Mouse (Mus musculus) MEL (cell line): Measurements from ENCODE around the gene Map2k5. TPM values are rescaled to one million over a fixed set of nuclear protein-coding genes. Genes with fewer than 3 reads are reported as not detected.
A peak's percentile ranks its signal among the peaks of the same experiment; 100 is the strongest.

Experiments used
- DNase-seq: peaks from one replicate; pipeline ENCODE4 v3.0.0; 2011; ENCODE audit warnings: low read depth, low spot score
- H3K27ac ChIP-seq: 2 replicates; pipeline ENCODE4 v1.5.1; 2012; ENCODE audit warnings: low read depth, mild to moderate bottlenecking, control low read depth, low read length, moderate library complexity; ENCODE audit not compliant: control insufficient read depth
- H3K27me3 ChIP-seq, 2 experiments: fragments of 150-350 bp in 1 of 2; sonication (generic) in 1 of 2; 2 replicates each; pipeline ENCODE4 v1.6.1; 2012; ENCODE audit warnings: low read length in 2 of 2, mild to moderate bottlenecking in 2 of 2, improper control_type of control experiment in 1 of 2, moderate library complexity in 1 of 2; ENCODE audit not compliant: insufficient read depth in 2 of 2, control insufficient read depth in 1 of 2
- H3K36me3 ChIP-seq, 2 experiments: 2 replicates each; pipeline ENCODE4 v1.6.1; 2012 to 2014; ENCODE audit warnings: low read length in 2 of 2, improper control_type of control experiment in 1 of 2, inconsistent platforms in 1 of 2, mild to moderate bottlenecking in 1 of 2; ENCODE audit not compliant: insufficient read depth in 2 of 2, control insufficient read depth in 1 of 2
- H3K4me1 ChIP-seq, 2 experiments: fragments of 150-350 bp in 1 of 2; sonication (generic) in 1 of 2; 2 replicates each; pipeline ENCODE4 v1.6.1; 2012; ENCODE audit warnings: low read length in 2 of 2, improper control_type of control experiment in 1 of 2, mild to moderate bottlenecking in 1 of 2; ENCODE audit not compliant: insufficient read depth in 2 of 2, control insufficient read depth in 1 of 2
- H3K4me3 ChIP-seq, 2 experiments: fragments of 150-350 bp in 1 of 2; sonication (generic) in 1 of 2; 2 replicates each; pipeline ENCODE4 v1.5.1; 2012; ENCODE audit warnings: low read depth in 2 of 2, low read length in 2 of 2, mild to moderate bottlenecking in 2 of 2, moderate library complexity in 2 of 2, control low read depth in 1 of 2, improper control_type of control experiment in 1 of 2; ENCODE audit not compliant: control insufficient read depth in 1 of 2, insufficient read depth in 1 of 2
- H3K79me2 ChIP-seq: 2 replicates; pipeline ENCODE4 v1.6.1; 2012; ENCODE audit warnings: mild to moderate bottlenecking, low read length, moderate library complexity; ENCODE audit not compliant: control insufficient read depth, poor library complexity, insufficient read depth
- H3K9ac ChIP-seq: 2 replicates; pipeline ENCODE4 v1.6.1; 2012; ENCODE audit warnings: low read depth, mild to moderate bottlenecking, control low read depth, low read length, moderate library complexity; ENCODE audit not compliant: control insufficient read depth, poor library complexity, severe bottlenecking
- H3K9me3 ChIP-seq: fragments of 150-350 bp; sonication (generic); replicated peaks from 2 replicates; pipeline ENCODE4 v1.6.1; 2012; ENCODE audit warnings: mild to moderate bottlenecking, low read length, improper control_type of control experiment, moderate library complexity; ENCODE audit not compliant: insufficient read depth
- BHLHE40 ChIP-seq: IDR thresholded peaks from 2 replicates; pipeline ENCODE4 v1.6.1; 2012; ENCODE audit warnings: low read depth, mild to moderate bottlenecking, inconsistent platforms, low read length, improper control_type of control experiment, borderline replicate concordance
- CHD1 ChIP-seq: IDR thresholded peaks from 2 replicates; pipeline ENCODE4 v1.6.1; 2012; ENCODE audit warnings: low read depth, mild to moderate bottlenecking, inconsistent platforms, low read length, improper control_type of control experiment
- CHD2 ChIP-seq: IDR thresholded peaks from 2 replicates; pipeline ENCODE4 v1.6.1; 2011; ENCODE audit warnings: low read length, improper control_type of control experiment
- CTCF ChIP-seq, 3 experiments: IDR thresholded peaks in 2 of 3; conservative IDR thresholded peaks in 1 of 3; 2 replicates each; pipeline ENCODE4 v1.5.1; 2011 to 2012; ENCODE audit warnings: low read length in 3 of 3, low read depth in 2 of 3, mild to moderate bottlenecking in 2 of 3, improper control_type of control experiment in 1 of 3, inconsistent platforms in 1 of 3, mixed read lengths in 1 of 3, moderate library complexity in 1 of 3; ENCODE audit not compliant: control insufficient read depth in 1 of 3, insufficient read depth in 1 of 3, poor library complexity in 1 of 3, severe bottlenecking in 1 of 3
- E2F4 ChIP-seq: IDR thresholded peaks from 2 replicates; pipeline ENCODE4 v1.6.1; 2011; ENCODE audit warnings: low read depth, low read length, improper control_type of control experiment, borderline replicate concordance
- ELF1 ChIP-seq: IDR thresholded peaks from 2 replicates; pipeline ENCODE4 v1.6.1; 2014; ENCODE audit warnings: low read depth, mild to moderate bottlenecking, inconsistent platforms, low read length, improper control_type of control experiment, moderate library complexity
- EP300 ChIP-seq, 2 experiments: IDR thresholded peaks; 2 replicates each; pipeline ENCODE4 v1.6.1; 2011; ENCODE audit warnings: improper control_type of control experiment in 2 of 2, low read length in 2 of 2, low read depth in 1 of 2, mild to moderate bottlenecking in 1 of 2
- ETS1 ChIP-seq: IDR thresholded peaks from 2 replicates; pipeline ENCODE4 v1.6.1; 2012; ENCODE audit warnings: low read depth, mild to moderate bottlenecking, inconsistent platforms, low read length, improper control_type of control experiment, moderate library complexity
- GABPA ChIP-seq: IDR thresholded peaks from 2 replicates; pipeline ENCODE4 v1.6.1; 2012; ENCODE audit warnings: low read depth, mild to moderate bottlenecking, inconsistent platforms, low read length, improper control_type of control experiment, moderate library complexity
- GATA1 ChIP-seq: IDR thresholded peaks from 2 replicates; pipeline ENCODE4 v1.6.1; 2011; ENCODE audit warnings: low read depth, low read length, improper control_type of control experiment
- HCFC1 ChIP-seq: IDR thresholded peaks from 2 replicates; pipeline ENCODE4 v1.6.1; 2012; ENCODE audit warnings: low read depth, mild to moderate bottlenecking, inconsistent platforms, low read length, improper control_type of control experiment, moderate library complexity
- JUND ChIP-seq: IDR thresholded peaks from 2 replicates; pipeline ENCODE4 v1.6.1; 2011; ENCODE audit warnings: low read depth, mild to moderate bottlenecking, improper control_type of control experiment, low read length
- KAT2A ChIP-seq: conservative IDR thresholded peaks from 2 replicates; pipeline ENCODE4 v1.6.1; 2012; ENCODE audit warnings: low read depth, low read length, improper control_type of control experiment, inconsistent platforms
- MAFK ChIP-seq: IDR thresholded peaks from 2 replicates; pipeline ENCODE4 v1.6.1; 2011; ENCODE audit warnings: low read depth, mild to moderate bottlenecking, low read length, improper control_type of control experiment, borderline replicate concordance
- MAX ChIP-seq: IDR thresholded peaks from 2 replicates; pipeline ENCODE4 v1.6.1; 2011; ENCODE audit warnings: low read length, improper control_type of control experiment
- MAZ ChIP-seq: IDR thresholded peaks from 2 replicates; pipeline ENCODE4 v1.6.1; 2012; ENCODE audit warnings: low read depth, mild to moderate bottlenecking, inconsistent platforms, low read length, improper control_type of control experiment
- MEF2A ChIP-seq: IDR thresholded peaks from 2 replicates; pipeline ENCODE4 v1.6.1; 2014; ENCODE audit warnings: low read depth, mild to moderate bottlenecking, inconsistent platforms, low read length, improper control_type of control experiment; ENCODE audit not compliant: poor library complexity, insufficient replicate concordance, severe bottlenecking; ENCODE audit errors: extremely low read depth
- MXI1 ChIP-seq: IDR thresholded peaks from 2 replicates; pipeline ENCODE4 v1.6.1; 2011; ENCODE audit warnings: mild to moderate bottlenecking, low read depth, low read length, improper control_type of control experiment
- MYB ChIP-seq: IDR thresholded peaks from 2 replicates; pipeline ENCODE4 v1.6.1; 2011; ENCODE audit warnings: mild to moderate bottlenecking, low read depth, low read length, improper control_type of control experiment
- MYC ChIP-seq: IDR thresholded peaks from 2 replicates; pipeline ENCODE4 v1.6.1; 2011; ENCODE audit warnings: low read depth, mild to moderate bottlenecking, low read length, improper control_type of control experiment, moderate library complexity
- NELFE ChIP-seq: IDR thresholded peaks from 2 replicates; pipeline ENCODE4 v1.6.1; 2011; ENCODE audit warnings: low read depth, low read length, improper control_type of control experiment
- POLR2A ChIP-seq, 2 experiments: IDR thresholded peaks; 2 replicates each; pipeline ENCODE4 v1.6.1; 2011 to 2012; ENCODE audit warnings: low read length in 2 of 2, mild to moderate bottlenecking in 2 of 2, control low read depth in 1 of 2, improper control_type of control experiment in 1 of 2, low read depth in 1 of 2, moderate library complexity in 1 of 2; ENCODE audit not compliant: control insufficient read depth in 1 of 2, insufficient read depth in 1 of 2, poor library complexity in 1 of 2
- POLR2AphosphoS2 ChIP-seq: IDR thresholded peaks from 2 replicates; pipeline ENCODE4 v1.6.1; 2011; ENCODE audit warnings: low read length, improper control_type of control experiment
- RAD21 ChIP-seq: IDR thresholded peaks from 2 replicates; pipeline ENCODE4 v1.6.1; 2011; ENCODE audit warnings: mild to moderate bottlenecking, low read depth, low read length, improper control_type of control experiment
- RCOR1 ChIP-seq: IDR thresholded peaks from 2 replicates; pipeline ENCODE4 v1.6.1; 2012; ENCODE audit warnings: low read depth, mild to moderate bottlenecking, inconsistent platforms, low read length, improper control_type of control experiment
- SIN3A ChIP-seq: IDR thresholded peaks from 2 replicates; pipeline ENCODE4 v1.6.1; 2012; ENCODE audit warnings: low read length, improper control_type of control experiment, inconsistent platforms
- SMC3 ChIP-seq: IDR thresholded peaks from 2 replicates; pipeline ENCODE4 v1.6.1; 2011; ENCODE audit warnings: low read depth, low read length, improper control_type of control experiment
- TAL1 ChIP-seq: IDR thresholded peaks from 2 replicates; pipeline ENCODE4 v1.6.1; 2012; ENCODE audit warnings: mild to moderate bottlenecking, inconsistent platforms, low read length, moderate library complexity, mixed read lengths
- TBP ChIP-seq: IDR thresholded peaks from 2 replicates; pipeline ENCODE4 v1.8.0; 2011; ENCODE audit warnings: low read depth, low read length, improper control_type of control experiment
- TCF12 ChIP-seq: IDR thresholded peaks from 2 replicates; pipeline ENCODE4 v1.6.1; 2014; ENCODE audit warnings: low read depth, mild to moderate bottlenecking, inconsistent platforms, low read length, improper control_type of control experiment, moderate library complexity
- USF2 ChIP-seq, 2 experiments: IDR thresholded peaks; 2 replicates each; pipeline ENCODE4 v1.6.1; 2011 to 2012; ENCODE audit warnings: improper control_type of control experiment in 2 of 2, low read length in 2 of 2, borderline replicate concordance in 1 of 2, inconsistent platforms in 1 of 2, low read depth in 1 of 2, mild to moderate bottlenecking in 1 of 2; ENCODE audit not compliant: insufficient read depth in 1 of 2
- ZC3H11A ChIP-seq: IDR thresholded peaks from 2 replicates; pipeline ENCODE4 v1.6.1; 2012; ENCODE audit warnings: low read depth, mild to moderate bottlenecking, inconsistent platforms, low read length, improper control_type of control experiment
- ZKSCAN1 ChIP-seq: IDR thresholded peaks from 2 replicates; pipeline ENCODE4 v1.6.1; 2012; ENCODE audit warnings: low read depth, mild to moderate bottlenecking, inconsistent platforms, low read length, improper control_type of control experiment, moderate library complexity
- ZMIZ1 ChIP-seq: IDR thresholded peaks from 2 replicates; pipeline ENCODE4 v1.6.1; 2012; ENCODE audit warnings: low read depth, mild to moderate bottlenecking, inconsistent platforms, low read length, improper control_type of control experiment, moderate library complexity
- ZNF384 ChIP-seq: IDR thresholded peaks from 2 replicates; pipeline ENCODE4 v1.6.1; 2012; ENCODE audit warnings: low read depth, mild to moderate bottlenecking, inconsistent platforms, low read length, improper control_type of control experiment
- polyA plus RNA-seq, 2 experiments: library from polyadenylated mRNA; stranded (reverse) in 1 of 2; unstranded in 1 of 2; fragments of >175 nt in 1 of 2; fragments of >200 nt in 1 of 2; gene quantifications; 2 replicates each; pipeline versions ENCODE4 v1.2.1 to v1.2.4; 2012; ENCODE audit warnings: low replicate concordance in 2 of 2, low read depth in 1 of 2; ENCODE audit not compliant: insufficient read length in 2 of 2, insufficient read depth in 1 of 2, missing spikeins in 1 of 2
- total RNA-seq: library from RNA; depleted of rRNA; stranded (reverse); fragments of 300-350 nt; gene quantifications from 2 replicates; pipeline ENCODE4 v1.2.3, GENCODE M21; 2012; rRNA removed

Map2k5 gene
- total RNA-seq (8.7 and 9.6 TPM in 2 replicates), polyA plus RNA-seq (10 to 100 TPM in 1 of 2 experiments, not detected in 1; 29.1 TPM)

DNA sequence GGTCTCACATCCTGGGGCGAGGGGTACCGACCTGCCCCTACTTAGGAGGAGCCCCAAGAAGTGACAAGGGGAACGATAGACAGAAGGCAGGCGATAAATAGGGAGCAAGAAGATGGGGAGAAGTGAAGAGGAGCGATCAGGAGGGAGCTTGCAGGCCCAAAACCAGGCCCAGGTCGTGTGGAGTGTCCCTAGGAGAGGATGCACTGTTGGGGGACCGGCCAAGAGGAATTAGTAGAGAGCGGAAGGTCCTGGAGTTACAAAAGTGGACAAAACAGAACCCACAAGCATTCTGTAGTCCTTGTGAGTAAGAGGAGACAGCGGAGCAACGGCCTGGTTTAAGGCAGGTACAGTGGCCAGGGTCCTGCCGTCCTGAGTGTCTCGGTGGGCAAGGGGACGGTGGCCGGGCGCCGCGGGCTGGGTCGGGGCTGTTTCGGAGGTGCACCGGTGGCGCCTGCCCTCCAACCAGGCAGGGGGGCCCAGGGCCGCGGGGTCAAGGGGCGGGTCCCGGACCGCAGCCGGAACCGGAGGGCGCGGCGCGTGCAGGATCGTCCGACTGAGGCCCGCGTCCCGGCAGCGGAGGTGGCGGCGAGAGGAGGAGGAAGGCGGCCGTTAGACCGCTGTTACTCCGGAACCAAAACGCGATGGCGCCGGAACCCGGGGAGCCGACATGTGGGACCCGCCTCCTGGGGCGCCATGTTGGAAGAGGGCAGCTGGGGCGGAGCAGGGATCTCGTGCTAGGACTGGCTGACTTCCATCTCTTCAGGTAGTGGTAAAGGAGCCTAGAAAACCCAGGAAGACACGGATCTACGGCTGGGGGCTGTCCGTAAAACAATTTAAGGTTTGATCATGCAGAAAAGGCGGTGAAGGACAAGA lies at the start of gene Map2k5:
Map2k5 (minus strand) TSS at position 633 of the 873 bp plus-strand sequence.
- Histone ChIP-seq H3K36me3 (peaks cover 0 to 16% of the 10 kb centered on the region in 2 experiments; a peak in 2 of 4 replicates), H3K9me3 (no peaks in the 10 kb centered on the region), H3K79me2 (peaks cover 14% of the 10 kb centered on the region), H3K4me1 (peaks cover under 1 to 16% of the 10 kb centered on the region in 2 experiments; a peak in 3 of 4 replicates), H3K27ac (peak within 1 kb of the TSS; percentile 81), H3K4me3 (peak within 1 kb of the TSS; percentile 93 to 98), H3K9ac (peak within 1 kb of the TSS; percentile 96), H3K27me3 (no peaks in the 10 kb centered on the region)
- peak; percentile 95 for DNase-seq
- TF ChIP-seq KAT2A, result peak; percentile 84
- TF ChIP-seq ZNF384, result no peak; the same call in 1 of the 2 replicates
- TF ChIP-seq ZKSCAN1, result no peak
- no peak for TF ChIP-seq USF2 (IDR thresholded peaks at IDR 0.05; ENCODE audit: borderline replicate concordance in 1 of 2, insufficient read depth in 1 of 2, low read depth in 1 of 2, low read length in 2 of 2)
- peak; percentile 70; the same call in 1 of the 2 replicates for TF ChIP-seq ELF1
- peak; percentile 92 for TF ChIP-seq SIN3A
- TF ChIP-seq ZC3H11A, result no peak
- peak; percentile 58; the same call in 1 of the 2 replicates for TF ChIP-seq POLR2AphosphoS2
- no peak for TF ChIP-seq SMC3
- no peak for TF ChIP-seq GABPA
- TF ChIP-seq MAX, result peak; percentile 56; the same call in 1 of the 2 replicates
- no peak for TF ChIP-seq CTCF (IDR thresholded peaks at IDR 0.05 in 2 of 3, conservative IDR thresholded peaks at IDR 0.05 in 1 of 3; ENCODE audit: control insufficient read depth in 1 of 3, insufficient read depth in 1 of 3, low read depth in 2 of 3, low read length in 3 of 3, poor library complexity in 1 of 3, severe bottlenecking in 1 of 3)
- TF ChIP-seq TBP, result peak; percentile 68
- TF ChIP-seq CHD1, result no peak
- peak in 1 of 2 experiments; percentile 60; a peak in 2 of 4 replicates for TF ChIP-seq EP300 (IDR thresholded peaks at IDR 0.05; ENCODE audit: low read depth in 1 of 2, low read length in 2 of 2)
- TF ChIP-seq MXI1, result peak; percentile 76; the same call in 1 of the 2 replicates
- no peak; the same call in 1 of the 2 replicates for TF ChIP-seq MAZ
- TF ChIP-seq TAL1, result no peak
- peak; percentile 26; the same call in 1 of the 2 replicates for TF ChIP-seq BHLHE40
- 0 out of 2 replicates have a peak, but pooled peaks have one; percentile 44 for TF ChIP-seq MYC
- TF ChIP-seq RAD21, result no peak
- peak; percentile 88 for TF ChIP-seq MYB
- no peak for TF ChIP-seq MEF2A
- peak; percentile 49 for TF ChIP-seq NELFE
- TF ChIP-seq POLR2A (IDR thresholded peaks at IDR 0.05; ENCODE audit: control insufficient read depth in 1 of 2, insufficient read depth in 1 of 2, low read depth in 1 of 2, low read length in 2 of 2, poor library complexity in 1 of 2), result peak; percentile 68 to 87; a peak in 3 of 4 replicates
- no peak for TF ChIP-seq E2F4
- TF ChIP-seq JUND, result no peak
- no peak; the same call in 1 of the 2 replicates for TF ChIP-seq RCOR1
- TF ChIP-seq CHD2, result no peak
- TF ChIP-seq HCFC1, result peak; percentile 97
- TF ChIP-seq GATA1, result no peak
- TF ChIP-seq MAFK, result no peak
- TF ChIP-seq ZMIZ1, result no peak
- no peak; the same call in 1 of the 2 replicates for TF ChIP-seq ETS1
- peak; percentile 56; the same call in 1 of the 2 replicates for TF ChIP-seq TCF12
